Mouse (Mus musculus): Measurements from ENCODE around the gene Fam208b.

Gene Fam208b

DNA sequence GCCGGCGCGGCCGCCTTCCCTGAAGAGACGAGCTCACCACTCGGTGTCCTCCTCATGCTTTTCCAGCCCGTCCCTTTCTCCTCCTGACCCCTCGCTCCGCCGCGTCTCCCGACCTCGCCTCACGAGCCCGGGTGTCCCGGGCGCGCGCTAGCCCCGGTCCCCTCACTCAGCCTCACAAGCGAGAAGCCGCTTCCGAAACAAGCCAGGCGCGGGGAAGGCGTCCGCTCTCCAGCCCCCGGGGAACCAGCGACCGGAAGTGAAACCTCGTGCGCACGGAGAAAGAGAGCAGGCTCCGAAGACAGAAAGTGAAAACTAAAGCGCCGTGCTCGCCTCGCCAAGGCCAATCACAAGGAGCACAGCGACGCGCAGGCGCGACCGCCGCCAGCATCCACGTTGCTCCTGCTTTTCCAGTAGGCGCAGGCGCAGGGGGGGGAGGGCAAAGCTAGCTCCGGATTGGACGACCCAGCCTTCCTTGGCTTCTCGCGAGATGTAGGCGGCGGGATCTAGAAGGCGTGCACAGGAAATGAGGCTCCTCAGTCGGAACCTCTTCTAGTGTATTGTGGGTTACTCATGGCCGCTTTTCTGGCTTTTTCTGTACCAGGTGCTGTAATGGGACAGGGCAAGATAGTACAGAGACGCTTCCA is at the start of gene Fam208b:
Fam208b (minus strand) TSS at position 314 of the 644 bp plus-strand sequence.
- DNase-seq (ENCODE audit: low read depth, low spot score), result peak; percentile 99
- Histone ChIP-seq H3K36me3 (ENCODE audit: control insufficient read depth, insufficient read depth, low read length, poor library complexity, severe bottlenecking) (no peaks in the 10 kb centered on the region), H3K27me3 (ENCODE audit: control insufficient read depth, insufficient read depth, low read length, poor library complexity, severe bottlenecking) (no peaks in the 10 kb centered on the region)

DNA sequence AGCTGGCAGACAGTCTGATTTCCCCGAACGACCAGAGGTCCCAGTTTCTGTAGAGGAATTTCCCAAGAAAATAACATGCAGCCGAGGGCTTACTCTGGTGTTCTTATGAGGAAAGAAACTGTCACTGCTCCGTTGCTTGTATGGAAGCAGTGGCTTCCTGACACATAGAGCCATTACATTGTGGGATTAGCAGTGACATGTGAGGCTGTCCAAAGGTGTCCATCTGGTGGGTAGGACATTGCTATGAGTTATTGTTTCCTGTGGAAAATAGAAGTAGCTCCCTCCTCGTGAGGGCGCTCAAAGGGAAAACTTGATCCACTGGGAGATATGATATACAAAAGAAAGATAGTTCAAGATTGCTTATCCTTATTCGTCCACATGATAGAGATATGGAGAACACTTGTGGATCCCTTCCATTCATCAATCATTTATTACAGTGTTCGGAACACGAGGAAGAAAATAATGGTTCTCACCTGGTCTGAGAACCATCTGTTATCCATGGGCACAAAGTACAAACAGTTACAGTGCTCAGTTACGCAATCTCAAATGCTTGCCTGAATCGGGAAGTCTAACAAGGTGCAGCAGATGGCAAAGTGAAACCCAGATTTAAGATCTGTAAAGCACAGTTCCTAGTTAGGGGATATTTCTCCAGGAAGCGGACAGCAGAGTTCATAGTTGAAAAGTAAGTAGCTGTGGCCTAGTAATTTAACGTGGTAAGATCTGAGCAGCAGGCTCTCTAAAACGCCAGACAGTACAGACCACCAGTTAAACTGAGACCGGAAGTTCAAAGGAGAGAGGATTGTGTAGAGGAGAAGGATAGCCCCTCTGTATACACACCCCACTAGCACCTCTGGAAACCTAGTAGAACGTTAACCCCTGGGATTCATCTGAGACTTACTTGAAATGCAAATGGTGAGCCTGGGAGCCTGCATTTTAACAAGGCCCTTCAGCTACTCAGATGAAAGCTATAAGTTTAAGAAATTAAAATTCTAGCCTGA is 48.6 kb upstream of the Fam208b start:
- DNase-seq (ENCODE audit: low read depth, low spot score), result no peak
- H3K27me3 ChIP-seq (ENCODE audit: control insufficient read depth, insufficient read depth, low read length, poor library complexity, severe bottlenecking), result no peaks in the 10 kb centered on the region

DNA sequence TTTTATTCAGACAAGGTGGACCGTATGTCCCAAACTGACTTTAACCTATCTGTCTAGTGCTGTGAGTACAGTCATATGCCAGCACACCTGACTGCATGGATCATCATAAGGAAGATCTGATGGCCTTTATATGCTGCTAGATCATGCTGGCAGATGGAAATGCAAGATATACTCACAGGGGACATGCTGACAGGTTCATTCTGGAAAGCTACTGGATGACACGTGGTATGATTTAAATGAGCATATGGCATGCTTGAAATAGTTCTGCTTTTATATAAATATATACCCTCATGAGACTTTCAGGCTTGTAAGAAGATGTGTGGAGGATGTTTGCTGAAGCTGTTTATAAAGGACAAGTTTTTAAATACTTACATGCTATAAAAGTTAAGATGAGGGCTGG is 43.5 kb upstream of the Fam208b start:
- Histone ChIP-seq H3K36me3 (ENCODE audit: control insufficient read depth, insufficient read depth, low read length, poor library complexity, severe bottlenecking) (peaks cover 5% of the 10 kb centered on the region), H3K27me3 (ENCODE audit: control insufficient read depth, insufficient read depth, low read length, poor library complexity, severe bottlenecking) (no peaks in the 10 kb centered on the region)
- no peak for DNase-seq (ENCODE audit: low read depth, low spot score)

More for the DNA sequence above, 48.6 kb upstream of the Fam208b start:
- no peaks in the 10 kb centered on the region for H3K36me3 ChIP-seq (ENCODE audit: control insufficient read depth, insufficient read depth, low read length, poor library complexity, severe bottlenecking)

DNA sequence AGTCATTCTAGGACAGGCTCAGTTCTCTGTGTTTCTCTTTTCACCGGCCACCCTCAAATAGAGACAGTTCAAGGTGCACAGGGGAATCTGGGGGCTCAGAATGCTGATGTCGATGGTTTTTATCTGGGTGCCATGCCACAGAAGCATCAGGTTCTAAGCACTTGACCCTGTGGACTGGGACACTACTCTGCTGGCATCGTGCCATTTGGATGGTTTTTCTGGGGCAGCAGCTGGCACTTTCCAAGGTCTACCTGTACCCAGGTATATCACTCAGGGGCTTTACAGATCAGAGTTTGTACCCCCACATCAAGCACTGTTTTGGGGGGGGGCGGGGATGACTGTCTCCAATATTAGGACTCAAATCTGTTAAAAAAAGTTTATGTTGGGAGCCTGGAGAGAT is 39.7 kb upstream of the Fam208b start:
- H3K36me3 ChIP-seq (ENCODE audit: control insufficient read depth, insufficient read depth, low read length, poor library complexity, severe bottlenecking), result peaks cover 6% of the 10 kb centered on the region

DNA sequence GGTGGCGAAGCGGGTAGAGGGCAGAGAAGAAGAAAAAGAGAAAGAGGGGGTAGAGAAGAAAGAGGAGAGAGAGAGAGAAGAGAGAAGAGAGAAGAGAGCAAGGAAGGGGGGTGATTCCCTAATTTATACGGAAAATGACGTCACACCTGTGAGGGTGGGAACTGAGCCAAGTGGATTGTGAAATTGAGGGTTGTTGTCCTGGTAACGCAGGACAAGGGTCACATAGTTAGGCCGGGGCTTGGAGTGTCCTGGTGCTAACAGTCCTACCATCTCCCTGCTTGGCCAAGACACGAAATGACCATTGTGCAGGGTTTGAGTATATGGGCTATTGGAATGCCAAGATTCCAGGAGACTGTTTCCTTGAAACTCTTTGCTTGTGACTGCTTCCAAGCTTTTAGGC is 35.7 kb upstream of the Fam208b start:
- H3K27me3 ChIP-seq (ENCODE audit: control insufficient read depth, insufficient read depth, low read length, poor library complexity, severe bottlenecking), result no peaks in the 10 kb centered on the region
- DNase-seq (ENCODE audit: low read depth, low spot score), result no peak
- H3K36me3 ChIP-seq (ENCODE audit: control insufficient read depth, insufficient read depth, low read length, poor library complexity, severe bottlenecking), result peaks cover 6% of the 10 kb centered on the region

More for the DNA sequence above, 39.7 kb upstream of the Fam208b start:
- no peaks in the 10 kb centered on the region for H3K27me3 ChIP-seq (ENCODE audit: control insufficient read depth, insufficient read depth, low read length, poor library complexity, severe bottlenecking)
- no peak for DNase-seq (ENCODE audit: low read depth, low spot score)

DNA sequence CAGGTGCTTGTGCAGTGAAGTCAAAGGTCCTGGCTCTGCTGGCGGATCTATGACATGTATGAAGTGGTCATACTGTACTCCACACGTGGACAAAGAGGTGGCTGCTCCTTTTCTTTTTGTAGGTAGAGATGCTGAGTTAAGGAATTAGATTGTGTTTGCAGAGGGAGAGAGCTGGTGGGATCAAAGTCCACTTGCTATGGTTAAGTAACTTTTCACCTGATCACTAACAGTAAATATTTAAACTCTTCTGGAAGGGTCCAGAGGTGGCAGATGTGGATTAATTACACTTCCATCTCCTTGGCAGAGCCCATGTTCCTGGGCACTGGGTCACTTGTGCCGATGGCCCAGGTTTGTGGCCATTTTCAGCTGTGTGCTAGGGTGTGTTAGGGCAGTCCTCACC is 35.0 kb upstream of the Fam208b start:
- Histone ChIP-seq H3K27me3 (ENCODE audit: control insufficient read depth, insufficient read depth, low read length, poor library complexity, severe bottlenecking) (no peaks in the 10 kb centered on the region), H3K36me3 (ENCODE audit: control insufficient read depth, insufficient read depth, low read length, poor library complexity, severe bottlenecking) (peaks cover 6% of the 10 kb centered on the region)
- DNase-seq (ENCODE audit: low read depth, low spot score), result no peak

DNA sequence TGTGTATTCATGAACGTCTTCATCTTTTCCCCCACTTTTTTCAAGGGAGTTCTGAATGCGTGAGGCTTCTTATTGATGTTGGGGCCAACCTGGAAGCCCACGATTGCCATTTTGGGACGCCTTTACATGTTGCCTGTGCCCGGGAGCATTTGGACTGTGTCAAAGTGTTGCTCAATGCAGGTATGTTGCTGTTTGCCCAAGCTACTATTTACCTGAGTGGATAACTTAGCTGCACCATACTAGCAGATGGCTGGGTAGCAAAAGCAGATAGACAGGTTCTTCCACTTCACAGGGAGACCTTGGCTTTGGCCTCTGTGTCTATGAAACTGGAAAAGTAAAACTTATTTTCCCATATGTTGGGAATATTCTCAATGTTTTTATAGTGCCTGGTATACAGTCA is 34.0 kb upstream of the Fam208b start:
- H3K36me3 ChIP-seq (ENCODE audit: control insufficient read depth, insufficient read depth, low read length, poor library complexity, severe bottlenecking), result peaks cover 2% of the 10 kb centered on the region
- no peak for DNase-seq (ENCODE audit: low read depth, low spot score)
- H3K27me3 ChIP-seq (ENCODE audit: control insufficient read depth, insufficient read depth, low read length, poor library complexity, severe bottlenecking), result no peaks in the 10 kb centered on the region

DNA sequence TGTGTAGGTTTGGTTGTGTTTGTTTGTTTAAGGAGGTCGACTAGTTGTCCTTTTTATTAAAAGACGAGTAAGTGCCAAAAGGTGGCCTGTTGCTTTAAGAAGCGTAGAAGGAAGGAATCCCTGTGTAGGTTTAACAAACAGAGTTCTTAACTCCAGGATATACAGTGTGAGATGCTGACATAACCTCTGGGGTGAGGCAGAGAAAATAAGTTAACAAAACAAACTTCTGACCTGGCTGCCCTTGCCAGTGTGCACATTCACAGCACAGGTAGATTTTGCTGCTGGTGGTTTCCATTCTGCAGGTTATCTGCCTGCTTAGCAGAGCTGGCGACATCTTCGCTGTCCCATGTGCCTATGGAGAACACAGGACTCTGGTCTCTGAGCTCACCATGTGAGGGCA is 31.6 kb upstream of the Fam208b start:
- DNase-seq (ENCODE audit: low read depth, low spot score), result no peak
- Histone ChIP-seq H3K36me3 (ENCODE audit: control insufficient read depth, insufficient read depth, low read length, poor library complexity, severe bottlenecking) (no peaks in the 10 kb centered on the region; the same call in 1 of the 2 replicates), H3K27me3 (ENCODE audit: control insufficient read depth, insufficient read depth, low read length, poor library complexity, severe bottlenecking) (no peaks in the 10 kb centered on the region)

DNA sequence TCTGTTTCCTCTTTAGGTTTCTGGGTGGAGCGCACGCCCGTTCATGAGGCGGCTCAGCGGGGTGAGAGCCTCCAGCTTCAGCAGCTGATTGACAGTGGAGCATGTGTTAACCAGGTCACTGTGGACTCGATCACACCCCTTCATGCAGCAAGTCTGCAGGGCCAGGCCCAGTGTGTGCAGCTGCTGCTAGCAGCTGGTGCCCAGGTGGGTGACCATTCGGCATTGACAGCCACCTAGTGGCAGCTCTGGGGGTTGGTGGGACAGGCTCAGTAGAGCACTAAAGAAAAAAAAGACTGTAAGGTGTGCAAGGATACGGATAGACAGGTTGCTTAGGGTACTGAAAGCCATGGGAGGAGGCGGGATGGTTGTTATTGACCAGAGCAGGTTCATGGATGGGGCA is 31.1 kb upstream of the Fam208b start:
- no peaks in the 10 kb centered on the region for H3K27me3 ChIP-seq (ENCODE audit: control insufficient read depth, insufficient read depth, low read length, poor library complexity, severe bottlenecking)
- H3K36me3 ChIP-seq (ENCODE audit: control insufficient read depth, insufficient read depth, low read length, poor library complexity, severe bottlenecking), result no peaks in the 10 kb centered on the region; the same call in 1 of the 2 replicates
- DNase-seq (ENCODE audit: low read depth, low spot score), result peak; percentile 69

DNA sequence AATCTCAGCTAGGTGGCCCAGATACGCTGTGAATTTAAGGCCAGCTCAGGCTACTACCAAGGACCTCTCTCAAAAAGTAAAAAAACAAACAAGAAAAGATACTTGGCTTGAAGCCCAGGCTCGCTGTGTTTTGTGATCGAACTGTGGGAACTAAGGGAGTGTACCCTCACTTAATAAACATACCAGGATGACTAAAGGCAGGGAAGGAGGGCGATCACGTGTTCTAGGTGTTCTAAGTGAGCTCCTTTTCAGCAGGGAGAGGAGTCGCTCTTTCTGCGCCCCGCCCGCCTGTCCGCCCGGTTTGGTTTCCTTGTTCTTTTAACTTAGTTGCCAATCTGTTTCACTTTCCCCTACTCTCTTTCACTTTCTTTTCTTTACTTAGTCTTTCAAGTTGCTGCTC is 25.9 kb upstream of the Fam208b start:
- H3K27me3 ChIP-seq (ENCODE audit: control insufficient read depth, insufficient read depth, low read length, poor library complexity, severe bottlenecking), result no peaks in the 10 kb centered on the region
- DNase-seq (ENCODE audit: low read depth, low spot score), result peak; percentile 72
- no peaks in the 10 kb centered on the region for H3K36me3 ChIP-seq (ENCODE audit: control insufficient read depth, insufficient read depth, low read length, poor library complexity, severe bottlenecking)

DNA sequence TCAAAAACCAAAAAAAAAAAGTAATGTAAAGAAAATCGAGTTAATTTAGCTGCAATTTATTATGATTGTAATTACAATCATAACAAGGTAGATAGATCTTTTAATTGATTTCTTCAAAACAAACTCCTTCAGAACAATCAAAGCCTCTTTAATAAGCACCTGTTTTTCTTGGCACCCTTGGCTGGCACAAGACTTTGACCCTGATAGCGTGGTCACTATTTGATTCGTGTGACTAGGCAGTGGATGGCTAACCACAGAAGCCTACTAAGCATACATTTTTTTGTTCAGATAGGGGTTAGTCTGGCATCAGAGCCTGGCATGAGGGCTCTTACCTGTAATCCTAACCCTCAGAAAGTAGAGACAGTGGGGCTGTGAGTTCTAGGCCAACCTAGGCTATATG is 24.2 kb upstream of the Fam208b start:
- no peaks in the 10 kb centered on the region for H3K27me3 ChIP-seq (ENCODE audit: control insufficient read depth, insufficient read depth, low read length, poor library complexity, severe bottlenecking)
- no peaks in the 10 kb centered on the region for H3K36me3 ChIP-seq (ENCODE audit: control insufficient read depth, insufficient read depth, low read length, poor library complexity, severe bottlenecking)
- DNase-seq (ENCODE audit: low read depth, low spot score), result no peak

DNA sequence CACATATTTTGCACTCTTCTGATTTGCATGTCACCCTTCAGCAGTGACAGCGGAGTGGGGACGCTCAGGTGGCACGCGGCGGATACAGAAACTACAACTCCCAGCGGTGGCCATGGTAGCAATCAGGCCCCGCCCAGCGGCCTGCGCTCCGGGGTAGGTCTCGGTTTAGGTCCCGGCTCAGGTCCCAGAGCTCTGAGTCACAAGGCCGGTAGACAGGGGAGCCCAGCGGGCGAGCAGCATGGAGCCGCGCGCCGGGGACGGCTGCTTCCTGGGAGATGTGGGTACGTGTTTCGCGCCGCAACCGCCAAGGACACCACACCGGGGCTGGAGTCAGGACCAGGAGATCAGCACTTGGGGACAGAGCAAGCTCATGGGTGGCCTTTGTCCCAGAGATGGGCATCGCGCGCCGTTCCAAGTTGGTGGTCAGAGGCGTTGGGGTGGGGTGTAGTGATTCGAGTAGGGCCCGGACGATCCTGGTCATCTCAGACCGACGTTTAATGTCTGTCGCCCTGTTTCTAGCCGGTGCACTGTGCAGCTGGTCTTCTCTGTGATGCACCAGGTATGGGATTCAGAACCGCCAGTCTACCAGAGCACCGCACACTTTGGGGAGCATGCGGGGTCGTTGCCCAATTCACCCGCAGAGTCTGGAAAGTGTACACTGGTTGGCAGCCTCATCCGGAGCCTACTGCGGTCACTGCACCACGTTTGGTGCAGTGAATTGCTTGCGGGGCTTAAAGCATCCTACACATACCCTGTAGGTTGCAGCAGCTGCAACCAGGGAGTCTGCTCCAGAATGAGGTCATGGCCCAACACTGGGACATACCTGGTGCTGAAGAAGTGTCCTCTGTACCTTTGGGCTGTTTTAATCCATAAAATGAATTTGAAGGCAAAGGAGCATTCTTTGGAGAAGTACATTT is 23.2 kb upstream of the Fam208b start, which contains the start of gene Asb13:
Asb13 (plus strand) TSS at position 138 of the 917 bp plus-strand sequence.
- peak; percentile 91 for DNase-seq (ENCODE audit: low read depth, low spot score)
- Histone ChIP-seq H3K36me3 (ENCODE audit: control insufficient read depth, insufficient read depth, low read length, poor library complexity, severe bottlenecking) (no peaks in the 10 kb centered on the region), H3K27me3 (ENCODE audit: control insufficient read depth, insufficient read depth, low read length, poor library complexity, severe bottlenecking) (no peaks in the 10 kb centered on the region)

DNA sequence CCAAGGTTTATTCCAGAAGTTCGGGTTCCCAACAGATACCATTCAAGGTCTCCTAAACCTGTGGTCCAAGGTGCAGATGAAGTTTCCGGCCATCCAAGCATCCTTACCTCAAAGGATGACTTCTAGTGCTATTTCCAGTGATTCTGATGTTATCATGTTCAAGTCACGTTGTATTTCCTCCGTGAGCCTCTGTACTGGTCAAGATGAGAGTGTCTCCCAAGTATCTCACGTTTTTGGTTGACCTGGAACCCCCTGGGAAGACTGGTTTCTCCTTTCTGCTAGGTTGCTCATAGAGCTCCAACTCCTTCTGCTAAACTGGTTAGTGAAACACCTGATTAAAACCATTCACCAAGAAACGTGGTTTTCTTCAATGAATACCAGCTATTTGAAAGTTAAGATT is 22.2 kb upstream of the Fam208b start:
- Histone ChIP-seq H3K27me3 (ENCODE audit: control insufficient read depth, insufficient read depth, low read length, poor library complexity, severe bottlenecking) (no peaks in the 10 kb centered on the region), H3K36me3 (ENCODE audit: control insufficient read depth, insufficient read depth, low read length, poor library complexity, severe bottlenecking) (no peaks in the 10 kb centered on the region)
- DNase-seq (ENCODE audit: low read depth, low spot score), result no peak

DNA sequence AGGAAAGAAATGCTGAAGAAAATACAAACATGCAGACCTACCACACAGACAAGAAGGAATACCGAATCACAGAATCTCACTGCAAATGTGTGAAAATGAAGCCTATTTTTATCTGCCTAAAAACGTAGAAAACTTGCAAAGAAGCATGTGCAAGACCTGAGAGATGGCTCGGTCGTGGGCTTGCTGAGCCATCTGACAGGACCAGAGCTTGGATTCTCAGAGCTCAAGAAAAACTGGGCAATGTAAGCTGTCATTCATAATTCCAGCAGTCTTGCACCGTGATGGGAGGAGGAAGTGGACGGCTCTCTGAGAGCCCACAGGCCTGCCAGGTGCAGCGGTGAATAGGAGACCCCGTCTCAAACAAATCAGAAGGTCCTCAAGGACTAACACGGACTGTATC is 21.6 kb upstream of the Fam208b start:
- no peaks in the 10 kb centered on the region for H3K27me3 ChIP-seq (ENCODE audit: control insufficient read depth, insufficient read depth, low read length, poor library complexity, severe bottlenecking)
- no peak for DNase-seq (ENCODE audit: low read depth, low spot score)
- no peaks in the 10 kb centered on the region for H3K36me3 ChIP-seq (ENCODE audit: control insufficient read depth, insufficient read depth, low read length, poor library complexity, severe bottlenecking)

All from splenic B cell, adult 2 months (primary cell).